Mouse (Mus musculus): ENCODE results near the gene Man1a2. TPM values are rescaled to one million over a fixed set of nuclear protein-coding genes. Genes with fewer than 3 reads are reported as not detected.

Man1a2 gene
- polyA plus RNA-seq, 1 experiment, result 7.1 TPM

- H3K36me3 ChIP-seq (ENCODE audit: control insufficient read depth, insufficient read depth), result no peaks in the 10 kb centered on the region
- TF ChIP-seq MYOG (IDR thresholded peaks at IDR 0.05; ENCODE audit: control insufficient read depth, extremely low read depth, insufficient read length) (no peak), FOSL1 (IDR thresholded peaks at IDR 0.05; ENCODE audit: insufficient read depth, low read length, poor library complexity, severe bottlenecking) (no peak), CTCF (IDR thresholded peaks at IDR 0.05; ENCODE audit: control insufficient read depth, insufficient read depth, insufficient read length) (no peak), USF1 (IDR thresholded peaks at IDR 0.05; ENCODE audit: low read depth) (no peak), MYOD1 (IDR thresholded peaks at IDR 0.05; ENCODE audit: control insufficient read depth, insufficient read length, low read depth) (no peak), CEBPB (IDR thresholded peaks at IDR 0.05; ENCODE audit: low read depth) (no peak), MAX (IDR thresholded peaks at IDR 0.05) (no peak)
- H3K79me3 ChIP-seq (ENCODE audit: low read depth), result no peaks in the 10 kb centered on the region
- H3K79me2 ChIP-seq (ENCODE audit: control insufficient read depth, insufficient read depth), result no peaks in the 10 kb centered on the region
- H3K4me3 ChIP-seq (ENCODE audit: insufficient read depth, poor library complexity, severe bottlenecking), result no peak overlapping the region
- no peak overlapping the region for H3ac ChIP-seq (ENCODE audit: control insufficient read depth, insufficient read length, low read depth)
- peaks cover 5% of the 10 kb centered on the region for H3K27me3 ChIP-seq (ENCODE audit: control insufficient read depth, insufficient read depth, insufficient read length)
Measured at GRCm38 (mm10) chr3:100712140-100712539, 26.8 kb upstream of the Man1a2 start.

GRCm38 (mm10) chr3:100711486-100711885, 26.2 kb upstream of the Man1a2 start:
- peaks cover 5% of the 10 kb centered on the region for H3K27me3 ChIP-seq (ENCODE audit: control insufficient read depth, insufficient read depth, insufficient read length)
- H3K79me2 ChIP-seq (ENCODE audit: control insufficient read depth, insufficient read depth), result no peaks in the 10 kb centered on the region
- no peak overlapping the region for H3ac ChIP-seq (ENCODE audit: control insufficient read depth, insufficient read length, low read depth)
- no peaks in the 10 kb centered on the region for H3K79me3 ChIP-seq (ENCODE audit: low read depth)
- no peaks in the 10 kb centered on the region for H3K36me3 ChIP-seq (ENCODE audit: control insufficient read depth, insufficient read depth)
- TF ChIP-seq FOSL1 (IDR thresholded peaks at IDR 0.05; ENCODE audit: insufficient read depth, low read length, poor library complexity, severe bottlenecking), result no peak
- TF ChIP-seq MAX (IDR thresholded peaks at IDR 0.05), result no peak
- no peak for TF ChIP-seq CTCF (IDR thresholded peaks at IDR 0.05; ENCODE audit: control insufficient read depth, insufficient read depth, insufficient read length)
- no peak for TF ChIP-seq USF1 (IDR thresholded peaks at IDR 0.05; ENCODE audit: low read depth)
- no peak for TF ChIP-seq MYOD1 (IDR thresholded peaks at IDR 0.05; ENCODE audit: control insufficient read depth, insufficient read length, low read depth)
- TF ChIP-seq CEBPB (IDR thresholded peaks at IDR 0.05; ENCODE audit: low read depth), result no peak
- TF ChIP-seq MYOG (IDR thresholded peaks at IDR 0.05; ENCODE audit: control insufficient read depth, extremely low read depth, insufficient read length), result no peak
- H3K4me3 ChIP-seq (ENCODE audit: insufficient read depth, poor library complexity, severe bottlenecking), result no peak overlapping the region

- Histone ChIP-seq H3K79me3 (ENCODE audit: low read depth) (no peaks in the 10 kb centered on the region), H3K79me2 (ENCODE audit: control insufficient read depth, insufficient read depth) (no peaks in the 10 kb centered on the region), H3K4me3 (ENCODE audit: insufficient read depth, poor library complexity, severe bottlenecking) (no peak overlapping the region), H3K36me3 (ENCODE audit: control insufficient read depth, insufficient read depth) (no peaks in the 10 kb centered on the region), H3K27me3 (ENCODE audit: control insufficient read depth, insufficient read depth, insufficient read length) (peaks cover 5% of the 10 kb centered on the region), H3ac (ENCODE audit: control insufficient read depth, insufficient read length, low read depth) (no peak overlapping the region)
- TF ChIP-seq MAX (IDR thresholded peaks at IDR 0.05), result no peak
Measured at GRCm38 (mm10) chr3:100707117-100707516, 21.8 kb upstream of the Man1a2 start.

- Histone ChIP-seq H3K79me3 (ENCODE audit: low read depth) (no peaks in the 10 kb centered on the region), H3K4me3 (ENCODE audit: insufficient read depth, poor library complexity, severe bottlenecking) (no peak overlapping the region), H3K27me3 (ENCODE audit: control insufficient read depth, insufficient read depth, insufficient read length) (no peaks in the 10 kb centered on the region), H3K79me2 (ENCODE audit: control insufficient read depth, insufficient read depth) (no peaks in the 10 kb centered on the region), H3ac (ENCODE audit: control insufficient read depth, insufficient read length, low read depth) (no peak overlapping the region), H3K36me3 (ENCODE audit: control insufficient read depth, insufficient read depth) (no peaks in the 10 kb centered on the region)
- TF ChIP-seq CEBPB (IDR thresholded peaks at IDR 0.05; ENCODE audit: low read depth), result no peak
- TF ChIP-seq FOSL1 (IDR thresholded peaks at IDR 0.05; ENCODE audit: insufficient read depth, low read length, poor library complexity, severe bottlenecking), result no peak
- no peak for TF ChIP-seq CTCF (IDR thresholded peaks at IDR 0.05; ENCODE audit: control insufficient read depth, insufficient read depth, insufficient read length)
- no peak for TF ChIP-seq USF1 (IDR thresholded peaks at IDR 0.05; ENCODE audit: low read depth)
- no peak for TF ChIP-seq MYOD1 (IDR thresholded peaks at IDR 0.05; ENCODE audit: control insufficient read depth, insufficient read length, low read depth)
- no peak for TF ChIP-seq MYOG (IDR thresholded peaks at IDR 0.05; ENCODE audit: control insufficient read depth, extremely low read depth, insufficient read length)
- TF ChIP-seq MAX (IDR thresholded peaks at IDR 0.05), result no peak
Measured at GRCm38 (mm10) chr3:100705128-100705667, 19.9 kb upstream of the Man1a2 start.

- Histone ChIP-seq H3K79me2 (ENCODE audit: control insufficient read depth, insufficient read depth) (no peaks in the 10 kb centered on the region), H3K36me3 (ENCODE audit: control insufficient read depth, insufficient read depth) (no peaks in the 10 kb centered on the region), H3K79me3 (ENCODE audit: low read depth) (no peaks in the 10 kb centered on the region), H3ac (ENCODE audit: control insufficient read depth, insufficient read length, low read depth) (no peak overlapping the region), H3K4me3 (ENCODE audit: insufficient read depth, poor library complexity, severe bottlenecking) (no peak overlapping the region), H3K27me3 (ENCODE audit: control insufficient read depth, insufficient read depth, insufficient read length) (no peaks in the 10 kb centered on the region)
- TF ChIP-seq USF1 (IDR thresholded peaks at IDR 0.05; ENCODE audit: low read depth) (no peak), FOSL1 (IDR thresholded peaks at IDR 0.05; ENCODE audit: insufficient read depth, low read length, poor library complexity, severe bottlenecking) (no peak), CEBPB (IDR thresholded peaks at IDR 0.05; ENCODE audit: low read depth) (no peak), CTCF (IDR thresholded peaks at IDR 0.05; ENCODE audit: control insufficient read depth, insufficient read depth, insufficient read length) (no peak), MYOD1 (IDR thresholded peaks at IDR 0.05; ENCODE audit: control insufficient read depth, insufficient read length, low read depth) (no peak), MYOG (IDR thresholded peaks at IDR 0.05; ENCODE audit: control insufficient read depth, extremely low read depth, insufficient read length) (no peak), MAX (IDR thresholded peaks at IDR 0.05) (no peak)
Measured at GRCm38 (mm10) chr3:100703847-100704644, 18.7 kb upstream of the Man1a2 start.
